19 mouse cellular contexts compared by ENCODE assay signal in genomic region chr14:31696206-31696984, GRCm38 (mm10). TPM values are rescaled to one million over a fixed set of nuclear protein-coding genes. Genes with fewer than 3 reads are reported as not detected.
A peak's percentile ranks its signal among the peaks of the same experiment; 100 is the strongest.
DNase-seq lines count a peak whose midpoint lies in the region; ATAC-seq lines count a peak whose summit lies in the region.
"Had no signal": no experiment of that assay in that cellular context is flagged by ENCODE, and none has a peak within 500 bp of the region (broad histone marks: within the 10 kb centered on the region; RNA-seq: fewer than 3 reads in every experiment).

No protein-coding gene starts in this region.

- no peak overlapping the region for H3K4me2 ChIP-seq in embryonic facial prominence, embryonic 14.5 days (ENCODE audit: low read depth, low read length)
- H3K4me2 ChIP-seq in heart, embryonic 15.5 days = no peak overlapping the region
- H3K4me2 ChIP-seq: embryonic facial prominence, embryonic 12.5 days; liver, embryonic 12.5 days; lung, embryonic 14.5 days; midbrain, embryonic 15.5 days had no signal

- H3K4me3 ChIP-seq in embryonic facial prominence, embryonic 14.5 days (ENCODE audit: low read depth, low read length) = no peak overlapping the region
- no peak overlapping the region for H3K4me3 ChIP-seq in embryonic facial prominence, embryonic 10.5 days
- H3K4me3 ChIP-seq in heart, embryonic 15.5 days = no peak overlapping the region
- H3K4me3 ChIP-seq: embryonic facial prominence, embryonic 12.5 days; liver, embryonic 12.5 days; midbrain, embryonic 15.5 days had no signal

- no peaks in the 10 kb centered on the region for H3K27me3 ChIP-seq in embryonic facial prominence, embryonic 14.5 days (replicated peaks; ENCODE audit: control insufficient read depth, insufficient read depth, low read length)
- no peaks in the 10 kb centered on the region for H3K27me3 ChIP-seq in embryonic facial prominence, embryonic 10.5 days (replicated peaks; ENCODE audit: low read depth, poor library complexity, severe bottlenecking)
- no peaks in the 10 kb centered on the region for H3K27me3 ChIP-seq in heart, embryonic 15.5 days
- H3K27me3 ChIP-seq in splenic B cell, adult 2 months (ENCODE audit: control insufficient read depth, insufficient read depth, low read length, poor library complexity, severe bottlenecking) = no peaks in the 10 kb centered on the region
- H3K27me3 ChIP-seq: embryonic facial prominence, embryonic 12.5 days; liver, embryonic 12.5 days; midbrain, embryonic 15.5 days had no signal

- H3K4me1 ChIP-seq in embryonic facial prominence, embryonic 14.5 days (ENCODE audit: control insufficient read depth, insufficient read depth, low read length) = no peaks in the 10 kb centered on the region
- no peaks in the 10 kb centered on the region for H3K4me1 ChIP-seq in embryonic facial prominence, embryonic 10.5 days
- H3K4me1 ChIP-seq in heart, embryonic 15.5 days (replicated peaks) = peaks cover 15% of the 10 kb centered on the region
- H3K4me1 ChIP-seq: embryonic facial prominence, embryonic 12.5 days; liver, embryonic 12.5 days; midbrain, embryonic 15.5 days had no signal

- H3K36me3 ChIP-seq in embryonic facial prominence, embryonic 14.5 days (ENCODE audit: control insufficient read depth, insufficient read depth, low read length) = peaks cover 33% of the 10 kb centered on the region; the same call in 1 of the 2 replicates
- H3K36me3 ChIP-seq in embryonic facial prominence, embryonic 10.5 days (replicated peaks) = peaks cover 38% of the 10 kb centered on the region
- peaks cover 16% of the 10 kb centered on the region for H3K36me3 ChIP-seq in heart, embryonic 15.5 days
- peaks cover 6% of the 10 kb centered on the region for H3K36me3 ChIP-seq in splenic B cell, adult 2 months (ENCODE audit: control insufficient read depth, insufficient read depth, low read length, poor library complexity, severe bottlenecking)

- no peak for DNase-seq in embryonic facial prominence, embryonic 14.5 days (ENCODE audit: low spot score)
- DNase-seq in embryonic facial prominence, embryonic 10.5 days (ENCODE audit: low spot score) = no peak
- DNase-seq in heart, postnatal 14 days = no peak
- peak; percentile 60 to 76 for DNase-seq in spleen, postnatal 36 days (ENCODE audit: low spot score in 2 of 2)
- no peak for DNase-seq in spleen, postnatal 14 days (ENCODE audit: low spot score in 2 of 2)
- DNase-seq in splenic B cell, adult 2 months (ENCODE audit: low read depth, low spot score) = peak; percentile 65
- no peak for DNase-seq in right cerebral cortex, adult 18-20 months
- DNase-seq: adrenal gland, postnatal 14 days; gastrocnemius, postnatal 10 days; left cerebral cortex, postnatal 4 days; lung, embryonic 14.5 days had no signal

- H3K9ac ChIP-seq in embryonic facial prominence, embryonic 14.5 days (ENCODE audit: low read depth, low read length) = no peak overlapping the region
- no peak overlapping the region for H3K9ac ChIP-seq in heart, embryonic 15.5 days
- H3K9ac ChIP-seq: embryonic facial prominence, embryonic 12.5 days; liver, embryonic 12.5 days; lung, embryonic 14.5 days; midbrain, embryonic 15.5 days had no signal

- H3K27ac ChIP-seq in embryonic facial prominence, embryonic 14.5 days (replicated peaks; ENCODE audit: low read depth, low read length) = peak overlapping the region; percentile 15; the same call in 1 of the 2 replicates
- H3K27ac ChIP-seq in embryonic facial prominence, embryonic 10.5 days (replicated peaks) = no peak overlapping the region
- H3K27ac ChIP-seq in heart, embryonic 15.5 days = peak overlapping the region; percentile 58; the same call in 1 of the 2 replicates
- H3K27ac ChIP-seq: embryonic facial prominence, embryonic 12.5 days; liver, embryonic 12.5 days; midbrain, embryonic 15.5 days had no signal

- H3K9me3 ChIP-seq in embryonic facial prominence, embryonic 14.5 days (ENCODE audit: control insufficient read depth, low read length) = no peaks in the 10 kb centered on the region
- no peaks in the 10 kb centered on the region for H3K9me3 ChIP-seq in embryonic facial prominence, embryonic 10.5 days
- H3K9me3 ChIP-seq in heart, embryonic 15.5 days (replicated peaks) = no peaks in the 10 kb centered on the region
- H3K9me3 ChIP-seq: embryonic facial prominence, embryonic 12.5 days; liver, embryonic 12.5 days; midbrain, embryonic 15.5 days had no signal

- no peak for ATAC-seq in embryonic facial prominence, embryonic 14.5 days (ENCODE audit: low read depth)
- ATAC-seq in heart, embryonic 15.5 days (replicated peaks; ENCODE audit: insufficient number of reproducible peaks, insufficient read depth, low FRiP score, low read depth) = no peak
- ATAC-seq: liver, embryonic 12.5 days; midbrain, embryonic 15.5 days had no signal

- intact Hi-C loops in heart, postnatal 14 days (cut with DNase I) = loop anchor here (5.0 kb wide), 1 partner anchor 34 kb away; no protein-coding TSS in a partner anchor

- WGBS in embryonic facial prominence, embryonic 14.5 days = 84% methylated on average over 9 of the region's 9 CpGs
- 88% methylated on average over 9 of the region's 9 CpGs for WGBS in embryonic facial prominence, embryonic 10.5 days
- 82% methylated on average over 9 of the region's 9 CpGs for WGBS in heart, embryonic 15.5 days

RNA-seq across cellular contexts. Expression of gene Hacl1, which starts 55.3 kb away (rescaled TPM):
- 13.3 and 13.4 TPM in 2 replicates for polyA plus RNA-seq in embryonic facial prominence, embryonic 14.5 days (2014; fragmentation: Nextera tagmentation; extraction: Ambion mirVana)
- polyA plus RNA-seq in embryonic facial prominence, embryonic 10.5 days (2016; fragmentation: Nextera tagmentation; extraction: Ambion mirVana) = 7.8 and 8.2 TPM in 2 replicates
- 9.7 and 11.6 TPM in 2 replicates for polyA plus RNA-seq in heart, embryonic 15.5 days (2015; fragmentation: Nextera tagmentation; extraction: Ambion mirVana)
- total RNA-seq in heart, postnatal 14 days (2021) = 10 to 100 TPM in 1 of 2 experiments, 1 to 10 TPM in 1; 8.8 to 13.1 TPM

RNA-seq across cellular contexts. Expression of gene Btd, which starts 55.6 kb away (rescaled TPM):
- polyA plus RNA-seq in embryonic facial prominence, embryonic 14.5 days (2014; fragmentation: Nextera tagmentation; extraction: Ambion mirVana) = 30.3 and 37.0 TPM in 2 replicates
- 14.8 and 15.2 TPM in 2 replicates for polyA plus RNA-seq in embryonic facial prominence, embryonic 10.5 days (2016; fragmentation: Nextera tagmentation; extraction: Ambion mirVana)
- 20.4 and 23.5 TPM in 2 replicates for polyA plus RNA-seq in heart, embryonic 15.5 days (2015; fragmentation: Nextera tagmentation; extraction: Ambion mirVana)
- total RNA-seq in heart, postnatal 14 days (2021) = 10 to 100 TPM; 11.0 to 13.8 TPM

RNA-seq across cellular contexts. Expression of gene Gm49387, which starts 55.7 kb away (rescaled TPM):
- polyA plus RNA-seq in embryonic facial prominence, embryonic 14.5 days (2014; fragmentation: Nextera tagmentation; extraction: Ambion mirVana) = 0.47 and 0.84 TPM in 2 replicates
- 0.39 and 0.48 TPM in 2 replicates for polyA plus RNA-seq in embryonic facial prominence, embryonic 10.5 days (2016; fragmentation: Nextera tagmentation; extraction: Ambion mirVana)
- 2.6 TPM in 2 replicates for polyA plus RNA-seq in heart, embryonic 15.5 days (2015; fragmentation: Nextera tagmentation; extraction: Ambion mirVana)
- total RNA-seq in heart, postnatal 14 days (2021) = 1 to 10 TPM in 1 of 2 experiments, under 1 TPM in 1; 0.85 to 1.2 TPM
- total RNA-seq: common myeloid progenitor, adult 5-6 weeks; left cerebral cortex, postnatal 4 days had no signal
- polyA plus RNA-seq: large intestine, adult 2 months; neural tube, embryonic 11.5 days; urinary bladder, adult 2 months had no signal

Comparison
In these comparisons a context has a peak if more than half of its experiments do, and no peak if none do; other contexts are left out.
1. DNase-seq: peak in spleen, postnatal 36 days (2 of 2) and splenic B cell, adult 2 months (single experiment); none in embryonic facial prominence, embryonic 14.5 days (single experiment), embryonic facial prominence, embryonic 10.5 days (single experiment), heart, postnatal 14 days (0 of 2), spleen, postnatal 14 days (0 of 2) and right cerebral cortex, adult 18-20 months (single experiment).